Mouse (Mus musculus) skeletal muscle tissue, adult 2 months (tissue): ENCODE data around the gene Hmcn1.

Source experiments
- DNase-seq: peaks from one replicate; pipeline ENCODE4 v3.0.0-alpha.2; 2012; ENCODE audit warnings: low read depth, low spot score

Gene Hmcn1

GRCm38 (mm10) chr1:150877920-150878319 is 115.3 kb downstream of the Hmcn1 start:
- DNase-seq = no peak

- no peak for DNase-seq
Measured at GRCm38 (mm10) chr1:150874025-150874424, 119.2 kb downstream of the Hmcn1 start.

DNA sequence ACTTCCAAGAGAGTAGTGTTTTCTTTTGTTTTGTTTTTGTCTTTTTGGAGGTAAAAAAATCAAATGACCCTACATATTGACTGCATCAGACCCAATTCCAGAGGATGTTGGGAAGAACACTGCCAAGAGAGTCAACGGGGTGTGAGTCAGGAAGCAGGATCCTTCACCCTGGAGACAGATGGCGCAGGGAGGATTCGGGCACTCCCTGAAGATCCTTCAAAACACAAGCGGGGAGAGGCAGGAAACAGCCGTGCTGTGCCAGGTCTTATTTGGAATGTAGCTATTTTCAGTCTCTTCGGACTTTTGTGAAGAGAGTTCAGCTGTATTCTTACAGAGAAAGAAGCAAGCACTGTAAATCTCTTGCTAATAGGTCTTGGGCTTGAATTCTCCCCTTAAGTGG is 120.0 kb downstream of the Hmcn1 start:
- DNase-seq = peak; percentile 54

- no peak for DNase-seq
Measured at GRCm38 (mm10) chr1:150872105-150872504, 121.1 kb downstream of the Hmcn1 start.

GRCm38 (mm10) chr1:150869189-150869588 is 124.0 kb downstream of the Hmcn1 start:
- DNase-seq = no peak

GRCm38 (mm10) chr1:150866615-150867014 is 126.6 kb downstream of the Hmcn1 start:
- no peak for DNase-seq

GRCm38 (mm10) chr1:150857779-150858178 is 135.5 kb downstream of the Hmcn1 start:
- no peak for DNase-seq

DNA sequence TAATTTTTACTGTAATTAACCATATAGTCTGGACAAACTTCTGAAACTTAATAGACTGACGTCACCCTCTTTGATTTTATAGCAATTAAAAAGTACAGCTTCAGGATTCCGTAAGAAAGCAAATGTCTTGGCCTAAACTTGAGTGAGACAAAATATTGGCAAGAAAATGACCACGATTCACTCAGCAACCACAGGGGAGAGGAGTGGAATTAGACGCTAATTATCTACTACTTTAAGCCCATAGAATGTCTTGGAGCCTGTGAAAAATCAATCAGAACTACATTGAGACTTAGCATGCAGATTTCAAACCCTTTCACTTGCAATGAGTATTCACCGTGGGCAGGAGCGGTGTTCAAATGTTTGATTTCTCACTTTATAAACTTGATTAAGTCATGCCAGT is 159.8 kb downstream of the Hmcn1 start:
- no peak for DNase-seq

DNA sequence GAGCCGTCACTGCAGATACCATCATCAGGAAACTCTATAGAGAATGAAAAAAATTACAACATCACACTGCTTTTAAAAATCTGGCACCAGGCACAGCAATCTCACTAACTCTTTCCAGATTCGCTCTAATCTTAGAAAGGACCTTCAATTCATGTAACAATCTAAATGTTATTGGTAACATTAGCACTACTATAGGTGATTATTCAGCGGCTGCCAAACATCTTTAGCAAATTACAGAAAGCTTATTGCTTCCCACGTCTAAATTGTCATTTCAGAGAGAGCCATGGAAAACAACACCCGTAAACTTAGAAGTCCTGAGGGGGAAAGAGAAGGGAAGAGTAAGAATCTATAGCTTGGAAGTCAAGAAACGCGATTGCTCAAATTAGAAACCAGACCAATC is 163.4 kb downstream of the Hmcn1 start:
- no peak for DNase-seq

DNA sequence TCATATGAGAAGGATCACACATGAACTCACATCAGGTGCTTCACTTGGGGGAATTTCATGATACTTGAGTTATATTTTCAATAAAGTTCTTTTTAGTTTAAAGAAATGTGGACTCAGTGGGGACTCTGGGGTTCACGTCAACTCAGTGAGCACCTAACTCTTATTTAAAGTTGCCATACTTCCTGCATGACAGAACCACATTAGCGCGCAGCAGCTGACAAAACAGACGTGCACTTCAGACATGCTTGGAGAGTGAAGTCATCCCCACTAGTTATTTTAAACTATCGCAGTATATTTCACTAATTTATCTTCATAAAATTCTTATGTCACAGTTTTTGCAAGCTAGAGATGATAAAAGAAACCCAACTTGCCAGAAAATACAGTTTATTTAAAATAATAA is 166.1 kb downstream of the Hmcn1 start:
- no peak for DNase-seq

DNA sequence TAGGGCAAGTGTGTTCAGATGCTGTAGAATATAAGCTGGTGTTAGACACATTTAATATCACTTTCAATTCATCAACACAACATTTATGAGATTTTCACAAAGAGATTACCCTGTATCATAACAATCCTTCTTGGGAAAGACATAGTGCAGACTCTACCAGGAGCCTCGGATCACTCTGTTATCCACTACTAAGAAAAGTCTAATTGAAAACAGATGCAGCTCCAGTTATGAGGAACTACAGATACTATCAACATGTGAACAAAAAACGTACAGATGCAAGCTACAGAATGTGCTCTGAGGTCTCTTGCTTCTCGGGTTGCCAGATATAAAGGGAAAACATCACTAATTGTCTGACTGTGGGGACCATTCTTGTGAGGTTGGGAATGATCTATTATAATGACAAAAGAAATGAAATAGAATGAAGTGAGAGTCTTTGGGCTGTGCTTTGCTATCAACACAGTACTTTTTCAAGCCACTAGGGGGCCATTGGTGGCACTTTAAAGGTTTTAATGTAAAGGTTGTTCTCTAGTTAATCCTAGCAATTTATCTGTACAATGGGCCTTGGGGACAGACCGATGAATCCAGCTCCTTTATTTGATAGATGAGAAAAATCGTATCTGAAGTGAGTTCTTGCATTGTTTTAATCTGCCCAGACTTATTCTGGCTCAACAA is 168.8 kb downstream of the Hmcn1 start:
- DNase-seq = no peak

DNA sequence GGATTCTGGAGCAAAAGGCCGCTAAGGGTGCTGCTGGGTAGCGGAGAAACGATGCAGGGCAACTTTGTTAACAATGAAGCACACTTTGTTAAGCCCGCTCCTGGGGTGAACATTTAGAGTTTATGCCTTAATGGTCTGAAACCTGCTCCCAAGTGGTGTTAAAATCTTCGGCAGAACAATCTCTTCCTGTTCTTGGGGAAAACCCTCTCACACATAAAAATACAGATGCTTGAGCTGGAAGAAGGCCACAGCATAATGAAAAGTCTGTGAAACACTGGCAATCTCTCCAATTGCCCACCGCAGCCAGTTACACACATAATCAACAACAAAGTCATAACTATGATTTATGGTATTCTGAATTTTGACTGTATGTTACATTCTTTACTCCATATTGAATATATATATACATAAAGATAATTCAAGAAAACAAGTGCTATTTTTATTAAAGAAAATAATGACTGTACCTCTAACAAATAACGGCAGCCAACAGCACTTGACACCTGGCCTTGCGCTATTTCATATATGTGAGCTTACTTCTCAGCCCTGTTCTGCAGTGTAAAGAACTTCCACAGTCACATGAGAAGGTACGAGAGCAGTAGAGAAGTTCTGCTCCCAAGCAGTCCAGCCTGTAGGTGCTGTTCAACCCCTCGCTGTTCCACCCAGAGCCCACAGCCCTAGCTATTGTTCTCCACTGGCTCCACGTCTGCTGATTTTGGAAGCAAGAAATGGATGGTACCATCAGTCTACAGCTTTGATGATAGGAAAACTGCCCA is 177.0 kb downstream of the Hmcn1 start:
- DNase-seq = no peak

- DNase-seq = no peak
Measured at GRCm38 (mm10) chr1:150814917-150815316, 178.3 kb downstream of the Hmcn1 start.

DNA sequence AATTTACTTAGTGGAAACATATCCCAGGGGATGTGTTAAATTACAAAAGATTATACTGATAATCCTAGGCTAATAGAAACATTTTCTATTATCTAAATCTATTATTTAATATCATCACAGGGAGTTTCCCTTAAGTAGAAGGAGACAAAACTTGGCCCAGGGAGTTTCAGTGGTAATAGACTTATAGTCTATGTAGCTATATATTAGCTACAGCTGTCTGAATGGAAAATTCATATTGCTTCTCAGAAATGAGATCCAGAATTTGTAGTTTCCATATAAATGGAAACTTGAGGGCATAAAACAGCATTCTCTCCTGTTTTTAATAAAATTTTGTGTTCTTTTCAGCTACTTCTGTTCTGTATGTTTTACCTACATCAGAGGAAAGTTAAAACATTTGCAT is 179.9 kb downstream of the Hmcn1 start:
- DNase-seq = no peak

DNA sequence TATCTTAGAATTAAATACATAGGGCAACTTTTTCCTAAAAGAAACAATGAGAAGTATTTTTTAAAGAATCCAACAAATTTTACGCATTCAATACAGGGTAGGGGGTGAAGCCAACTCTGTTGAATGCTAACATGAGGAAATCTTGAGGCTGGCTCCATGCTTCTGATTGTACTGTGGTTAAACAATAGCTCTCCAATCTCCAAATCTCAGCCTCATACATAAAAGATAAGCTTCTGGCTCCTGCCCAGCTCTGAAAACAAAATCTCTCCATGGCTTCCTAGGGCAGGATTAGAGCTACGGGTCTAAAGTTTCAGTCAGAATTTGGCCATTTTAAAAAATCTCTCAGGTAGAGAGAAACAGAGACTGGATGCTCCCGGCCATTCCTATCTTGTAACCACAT is 186.4 kb downstream of the Hmcn1 start:
- no peak for DNase-seq

DNA sequence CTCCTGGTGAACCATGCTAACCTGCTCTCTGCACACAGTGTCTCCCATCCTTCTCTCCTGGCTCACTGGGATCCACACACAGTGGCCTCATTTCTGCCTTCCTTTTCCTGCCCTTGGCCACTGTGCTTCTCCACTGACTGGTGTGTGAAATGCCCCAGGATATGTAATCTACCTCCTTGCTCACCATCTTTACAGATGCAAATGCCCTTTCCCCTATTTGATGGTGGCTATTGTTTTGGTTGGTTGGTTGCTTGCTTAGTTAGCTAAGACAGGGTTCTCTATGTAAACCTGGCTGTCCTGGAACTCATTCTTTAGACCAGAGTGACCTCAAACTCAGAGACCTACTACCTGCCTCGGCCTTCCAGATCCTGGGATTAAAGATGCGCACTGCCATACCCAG is 187.8 kb downstream of the Hmcn1 start:
- no peak for DNase-seq

DNA sequence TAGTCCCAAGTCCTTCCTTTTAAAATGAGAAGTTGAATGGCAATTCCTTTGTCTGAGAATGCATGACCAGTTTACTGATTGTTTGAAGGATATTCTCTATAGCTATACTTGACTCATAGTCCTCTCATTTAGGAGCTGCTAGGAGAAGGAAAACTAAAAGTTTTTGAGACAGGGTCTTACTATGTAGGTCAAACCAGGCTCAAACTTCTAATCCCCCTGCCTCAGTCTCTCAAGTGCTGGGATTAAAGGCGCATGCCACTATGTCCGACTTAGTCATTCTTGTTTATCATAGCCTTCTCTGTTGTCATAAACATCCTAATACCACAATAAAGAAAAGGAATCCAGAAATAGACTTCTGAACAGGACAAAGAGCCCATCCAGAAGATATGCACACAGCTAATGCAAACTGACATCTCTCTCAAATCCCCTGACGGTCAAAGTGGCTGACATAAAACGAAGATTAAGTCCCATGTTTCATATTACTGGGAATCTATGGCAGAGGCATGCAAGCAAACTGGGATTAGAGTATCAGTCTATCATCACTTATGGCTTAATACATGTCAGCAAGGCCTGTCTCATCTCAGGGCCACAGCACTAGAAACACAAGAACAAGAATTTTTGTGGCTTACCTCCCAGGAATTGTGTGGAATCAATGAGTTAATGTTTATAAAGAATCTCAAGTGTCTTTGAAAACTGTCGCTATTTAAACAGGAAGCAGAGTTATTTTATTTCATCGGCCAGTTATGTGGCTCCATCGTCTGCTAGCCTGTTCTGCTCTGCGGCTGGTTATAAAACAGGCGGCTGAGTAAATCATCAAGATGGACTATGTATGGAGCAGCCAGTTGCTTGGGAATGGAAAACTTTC is 188.8 kb downstream of the Hmcn1 start:
- no peak for DNase-seq

DNA sequence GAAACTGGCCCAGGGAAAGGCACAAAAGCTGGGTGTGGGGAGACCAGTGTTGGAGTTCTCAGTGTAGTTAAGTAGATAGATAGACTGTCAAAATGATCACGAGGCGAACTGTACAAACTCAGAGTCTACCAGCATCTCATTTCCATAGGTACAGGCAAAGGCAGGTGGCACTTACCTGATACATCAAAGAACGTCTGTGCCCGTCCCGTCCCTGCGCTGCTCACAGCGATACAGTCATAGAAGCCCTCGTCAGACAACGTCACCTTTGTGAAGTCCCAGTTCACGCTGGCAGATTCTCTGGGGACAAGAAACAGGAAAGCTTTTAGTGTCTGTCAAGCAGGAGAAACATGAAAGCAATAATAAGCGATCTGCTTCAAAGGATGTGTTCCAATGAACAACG is 190.6 kb downstream of the Hmcn1 start:
- no peak for DNase-seq

DNA sequence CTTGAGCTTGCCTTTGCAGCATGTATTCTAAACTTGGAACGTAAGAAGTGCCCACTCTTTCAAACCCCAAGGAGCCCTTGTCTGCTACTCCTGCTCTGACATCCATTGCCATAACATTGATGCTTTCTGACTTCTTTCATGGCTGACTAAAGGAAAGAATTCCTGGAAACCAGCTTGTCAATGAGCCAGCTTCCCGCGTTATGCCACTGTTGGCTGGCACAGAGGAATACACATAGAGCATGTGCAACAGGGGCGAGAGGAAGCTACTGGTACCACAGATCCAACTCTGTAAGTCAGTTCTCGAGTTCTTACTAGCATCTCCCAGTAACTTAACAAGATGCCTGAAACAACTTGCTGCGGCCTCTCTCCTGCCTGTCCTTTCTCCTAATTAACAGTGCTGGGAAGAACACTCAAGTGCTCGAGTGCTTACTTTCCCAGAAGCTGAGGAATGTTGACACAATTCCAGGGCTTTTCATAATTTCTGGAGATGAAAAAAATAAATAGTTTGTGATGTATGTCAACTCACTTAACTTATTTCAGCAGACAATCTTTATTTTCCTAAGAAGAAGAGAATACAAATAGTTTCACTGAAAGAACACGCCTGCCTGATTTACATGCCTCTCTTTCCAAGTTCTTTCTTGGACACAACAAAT is 192.5 kb downstream of the Hmcn1 start:
- DNase-seq = no peak

- no peak for DNase-seq
Measured at GRCm38 (mm10) chr1:150798651-150799050, 194.6 kb downstream of the Hmcn1 start.

DNA sequence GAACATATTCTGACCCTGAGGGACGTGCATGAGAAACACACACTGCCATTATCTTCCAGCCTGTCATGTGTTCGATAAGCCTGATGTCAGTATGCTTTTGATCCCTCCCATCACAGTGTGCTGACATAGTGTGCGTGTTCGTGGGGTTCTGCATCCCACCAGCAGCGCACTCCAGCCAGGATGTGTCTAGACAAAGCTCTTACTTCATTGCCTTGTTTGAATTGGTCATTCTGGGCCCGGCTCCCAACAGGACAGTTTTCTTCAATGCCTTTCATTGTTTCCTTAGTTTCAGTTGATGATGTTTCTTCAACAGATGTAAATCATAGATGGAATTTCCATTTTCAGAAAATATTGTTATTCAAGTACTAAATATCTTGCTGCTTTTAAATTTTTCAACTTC is 206.5 kb downstream of the Hmcn1 start:
- no peak for DNase-seq
